Mouse (Mus musculus) gastrocnemius, adult 18-20 months (tissue): Measurements from ENCODE around the gene Foxo6. TPM values are rescaled to one million over a fixed set of nuclear protein-coding genes. Genes with fewer than 3 reads are reported as not detected.

Source experiments
- total RNA-seq, 2 experiments: library from RNA; stranded (reverse); gene quantifications; 2 replicates each; pipeline ENCODE4 v1.2.3; 2021

Foxo6 gene
- total RNA-seq, 2 experiments from 2014 or later: 4.4 to 6.6 TPM

Other genes with a start within 250 kb of the Foxo6 start
- gene AL607142.1, start 222.4 kb downstream of the Foxo6 start, total RNA-seq: not detected
- gene Edn2, start 126.1 kb downstream of the Foxo6 start, total RNA-seq: not detected
- 10 to 100 TPM; 43.5 to 46.9 TPM for gene Scmh1, start 117.9 kb upstream of the Foxo6 start, total RNA-seq
- under 1 TPM in 1 of 2 experiments, not detected in 1; 0.25 TPM for gene Slfnl1, start 244.9 kb upstream of the Foxo6 start, total RNA-seq